Mouse (Mus musculus) liver, postnatal 0 days (tissue): ENCODE data around the gene Bcl6. TPM values are rescaled to one million over a fixed set of nuclear protein-coding genes. Genes with fewer than 3 reads are reported as not detected.

Experiments used
- ATAC-seq: fragments of 200-750 bp; cut with Nextera tagmentation; 2 replicates; pipeline ENCODE4 v1.8.0; 2017; ENCODE audit warnings: mild to moderate bottlenecking, moderate library complexity
- DNase-seq: peaks from one replicate; pipeline ENCODE4 v3.0.0-alpha.2; 2016
- H3K27ac ChIP-seq: fragments of 300-500 bp; sonication (generic); 2 replicates; pipeline ENCODE4 v1.5.1; 2014; ENCODE audit warnings: antibody characterized with exemption, moderate library complexity, mild to moderate bottlenecking, low read depth
- H3K27me3 ChIP-seq: fragments of 300-500 bp; sonication (generic); 2 replicates; pipeline ENCODE4 v1.6.1; 2014; ENCODE audit warnings: low read length, control low read depth, mixed read lengths; ENCODE audit not compliant: insufficient read depth
- H3K36me3 ChIP-seq: fragments of 300-500 bp; sonication (generic); replicated peaks from 2 replicates; pipeline ENCODE4 v1.6.1; 2014; ENCODE audit warnings: mild to moderate bottlenecking, control low read depth, low read length, moderate library complexity, mixed read lengths; ENCODE audit not compliant: insufficient read depth
- H3K4me1 ChIP-seq: fragments of 300-500 bp; sonication (generic); 2 replicates; pipeline ENCODE4 v1.6.1; 2014; ENCODE audit warnings: antibody characterized with exemption, mild to moderate bottlenecking, control low read depth; ENCODE audit not compliant: insufficient read depth
- H3K4me2 ChIP-seq: fragments of 300-500 bp; sonication (generic); 2 replicates; pipeline ENCODE4 v1.6.1; 2014; ENCODE audit warnings: low read depth, mild to moderate bottlenecking, low read length, moderate library complexity, mixed read lengths
- H3K4me3 ChIP-seq: fragments of 300-500 bp; sonication (generic); 2 replicates; pipeline ENCODE4 v1.5.1; 2014; ENCODE audit warnings: low read depth, low read length
- H3K9ac ChIP-seq: fragments of 300-500 bp; sonication (generic); replicated peaks from 2 replicates; pipeline ENCODE4 v1.6.1; 2014; ENCODE audit warnings: mild to moderate bottlenecking, moderate library complexity
- H3K9me3 ChIP-seq: fragments of 300-500 bp; sonication (generic); 2 replicates; pipeline ENCODE4 v1.6.1; 2016; ENCODE audit warnings: mild to moderate bottlenecking, control low read depth, low read length, mixed read lengths
- CTCF ChIP-seq: sonication (generic); IDR thresholded peaks from 2 replicates; pipeline ENCODE4 v1.5.1; 2016; ENCODE audit warnings: antibody characterized with exemption, low read depth
- EP300 ChIP-seq: IDR thresholded peaks from 2 replicates; pipeline ENCODE4 v1.6.1; 2016; ENCODE audit warnings: antibody characterized with exemption, low read depth, mild to moderate bottlenecking
- WGBS: fragments of 180-500 bp; shearing (Covaris S2); extraction: QIAGEN DNeasy Blood & Tissue Kit; methylation state at CpG from one replicate; pipeline ENCODE4 v1.1.7; 2014; ENCODE audit not compliant: insufficient replicate concordance; 5-methylcytosine and 5-hydroxymethylcytosine counted together
- polyA plus RNA-seq: library from polyadenylated mRNA; unstranded; fragments of >200 nt; fragmentation: Nextera tagmentation; extraction: Ambion mirVana; gene quantifications from 2 replicates; pipeline ENCODE4 v1.2.1, GENCODE M21; 2015

The Bcl6 gene
- polyA plus RNA-seq, 1 experiment from 2014 or later = 0.69 TPM

- DNase-seq = no peak
- no peak for TF ChIP-seq CTCF
- TF ChIP-seq EP300 = no peak
- Histone ChIP-seq H3K4me3 (no peak overlapping the region), H3K27me3 (no peaks in the 10 kb centered on the region), H3K4me1 (no peaks in the 10 kb centered on the region), H3K9me3 (no peaks in the 10 kb centered on the region), H3K27ac (no peak overlapping the region), H3K9ac (no peak overlapping the region), H3K4me2 (no peak overlapping the region), H3K36me3 (no peaks in the 10 kb centered on the region)
- ATAC-seq = no peak
- WGBS = 81% methylated on average over 33 of the region's 33 CpGs
Measured at GRCm38 (mm10) chr16:23927301-23928114, 61.1 kb downstream of the Bcl6 start.

- no peak overlapping the region for H3K4me3 ChIP-seq
- no peaks in the 10 kb centered on the region for H3K4me1 ChIP-seq
- H3K36me3 ChIP-seq = no peaks in the 10 kb centered on the region
- H3K4me2 ChIP-seq = no peak overlapping the region
- TF ChIP-seq EP300 = no peak
- no peak for TF ChIP-seq CTCF
- no peak for DNase-seq
- H3K27me3 ChIP-seq = no peaks in the 10 kb centered on the region
- 73% methylated on average over 1 of the region's 1 CpGs for WGBS
- no peak for ATAC-seq
- no peak overlapping the region for H3K9ac ChIP-seq
- H3K27ac ChIP-seq = no peak overlapping the region
- H3K9me3 ChIP-seq = no peaks in the 10 kb centered on the region
Measured at GRCm38 (mm10) chr16:23922906-23923305, 65.7 kb downstream of the Bcl6 start.

GRCm38 (mm10) chr16:23921697-23922096 is 67.0 kb downstream of the Bcl6 start:
- no peak for ATAC-seq
- TF ChIP-seq EP300 = no peak
- Histone ChIP-seq H3K27me3 (no peaks in the 10 kb centered on the region), H3K4me3 (no peak overlapping the region), H3K36me3 (no peaks in the 10 kb centered on the region), H3K9ac (no peak overlapping the region), H3K4me1 (no peaks in the 10 kb centered on the region), H3K27ac (no peak overlapping the region), H3K4me2 (no peak overlapping the region), H3K9me3 (no peaks in the 10 kb centered on the region)
- no peak for DNase-seq
- WGBS = 57% methylated on average over 5 of the region's 5 CpGs

- Histone ChIP-seq H3K4me3 (no peak overlapping the region), H3K27me3 (no peaks in the 10 kb centered on the region), H3K4me1 (no peaks in the 10 kb centered on the region), H3K9me3 (no peaks in the 10 kb centered on the region), H3K36me3 (no peaks in the 10 kb centered on the region), H3K9ac (no peak overlapping the region), H3K27ac (no peak overlapping the region), H3K4me2 (no peak overlapping the region)
- WGBS = 63% methylated on average over 2 of the region's 2 CpGs
- ATAC-seq (no peak), DNase-seq (no peak)
- TF ChIP-seq EP300 (no peak), CTCF (no peak)
Measured at GRCm38 (mm10) chr16:23919418-23919817, 69.2 kb downstream of the Bcl6 start.

Other genes with a start within 250 kb of the Bcl6 start
- 0.77 TPM in 1 of 2 replicates, not detected in the other for gene Sst, start 97.9 kb downstream of the Bcl6 start, polyA plus RNA-seq
- not detected in 2 replicates for gene Rtp2, start 56.5 kb downstream of the Bcl6 start, polyA plus RNA-seq
- not detected in 2 replicates for gene Gm37419, start 370 bp downstream of the Bcl6 start, polyA plus RNA-seq